Mouse (Mus musculus): Measurements from ENCODE around the gene Gpr6. TPM values are rescaled to one million over a fixed set of nuclear protein-coding genes. Genes with fewer than 3 reads are reported as not detected.

The Gpr6 gene
- not detected in 2 replicates for polyA plus RNA-seq (2016; fragmentation: Nextera tagmentation; extraction: Ambion mirVana)

- no peak within 1 kb of the TSS for H3K4me3 ChIP-seq
- WGBS (ENCODE audit: insufficient replicate concordance) = 6% methylated on average over 23 of the region's 23 CpGs
- peaks cover 60% of the 10 kb centered on the region for H3K27me3 ChIP-seq (replicated peaks)
Observed at GRCm38 (mm10) chr10:41072116-41072515, at the start of gene Gpr6. Gene Gpr6 (minus strand): TSS chr10:41072285.

GRCm38 (mm10) chr10:41100060-41100459, 28.0 kb upstream of the Gpr6 start:
- no peak overlapping the region for H3K4me3 ChIP-seq
- H3K27ac ChIP-seq = no peak overlapping the region
- no peaks in the 10 kb centered on the region for H3K4me1 ChIP-seq
- no peaks in the 10 kb centered on the region for H3K9me3 ChIP-seq (replicated peaks)
- H3K4me2 ChIP-seq = no peak overlapping the region
- 55% methylated on average over 2 of the region's 2 CpGs for WGBS (ENCODE audit: insufficient replicate concordance)
- H3K36me3 ChIP-seq = no peaks in the 10 kb centered on the region
- ATAC-seq = no peak
- no peak overlapping the region for H3K9ac ChIP-seq
- peaks cover 27% of the 10 kb centered on the region; the same call in 1 of the 2 replicates for H3K27me3 ChIP-seq (replicated peaks)

More at GRCm38 (mm10) chr10:41072116-41072515, at the start of gene Gpr6:
- no peak within 1 kb of the TSS for H3K9ac ChIP-seq
- H3K4me1 ChIP-seq = no peaks in the 10 kb centered on the region
- no peak within 1 kb of the TSS for H3K27ac ChIP-seq
- ATAC-seq = no peak
- H3K36me3 ChIP-seq = no peaks in the 10 kb centered on the region
- H3K4me2 ChIP-seq = peak within 1 kb of the TSS; percentile 13; the same call in 1 of the 2 replicates
- H3K9me3 ChIP-seq (replicated peaks) = no peaks in the 10 kb centered on the region

- no peak overlapping the region for H3K4me2 ChIP-seq
- no peak overlapping the region for H3K4me3 ChIP-seq
- no peak overlapping the region for H3K27ac ChIP-seq
- H3K9me3 ChIP-seq (replicated peaks) = no peaks in the 10 kb centered on the region
- no peak overlapping the region for H3K9ac ChIP-seq
- H3K36me3 ChIP-seq = no peaks in the 10 kb centered on the region
- 67% methylated on average over 6 of the region's 6 CpGs for WGBS (ENCODE audit: insufficient replicate concordance)
- ATAC-seq = no peak
- H3K4me1 ChIP-seq = no peaks in the 10 kb centered on the region
- peaks cover 27% of the 10 kb centered on the region; the same call in 1 of the 2 replicates for H3K27me3 ChIP-seq (replicated peaks)
Observed at GRCm38 (mm10) chr10:41098137-41098536, 26.1 kb upstream of the Gpr6 start.

- Histone ChIP-seq H3K27ac (no peak overlapping the region), H3K4me3 (no peak overlapping the region), H3K9me3 (replicated peaks) (no peaks in the 10 kb centered on the region), H3K4me2 (no peak overlapping the region), H3K4me1 (no peaks in the 10 kb centered on the region), H3K27me3 (replicated peaks) (peaks cover 5% of the 10 kb centered on the region; the same call in 1 of the 2 replicates), H3K36me3 (no peaks in the 10 kb centered on the region), H3K9ac (no peak overlapping the region)
- no peak for ATAC-seq
- WGBS (ENCODE audit: insufficient replicate concordance) = 53% methylated on average over 7 of the region's 7 CpGs
Observed at GRCm38 (mm10) chr10:41088852-41089251, 16.8 kb upstream of the Gpr6 start.

- no peaks in the 10 kb centered on the region for H3K9me3 ChIP-seq (replicated peaks)
- peaks cover 57% of the 10 kb centered on the region for H3K27me3 ChIP-seq (replicated peaks)
- H3K9ac ChIP-seq = no peak overlapping the region
- peak overlapping the region; percentile 13; the same call in 1 of the 2 replicates for H3K4me2 ChIP-seq
- no peaks in the 10 kb centered on the region for H3K4me1 ChIP-seq
- no peak for ATAC-seq
- no peak overlapping the region for H3K27ac ChIP-seq
- 5% methylated on average over 11 of the region's 11 CpGs for WGBS (ENCODE audit: insufficient replicate concordance)
- H3K36me3 ChIP-seq = no peaks in the 10 kb centered on the region
- H3K4me3 ChIP-seq = no peak overlapping the region
Observed at GRCm38 (mm10) chr10:41071696-41072095, 389 bp downstream of the Gpr6 start.

- WGBS (ENCODE audit: insufficient replicate concordance) = 7% methylated on average over 68 of the region's 68 CpGs
Observed at GRCm38 (mm10) chr10:41070693-41071651, 1.1 kb downstream of the Gpr6 start.

GRCm38 (mm10) chr10:41060250-41060831, 11.7 kb downstream of the Gpr6 start:
- no peaks in the 10 kb centered on the region for H3K36me3 ChIP-seq
- no peaks in the 10 kb centered on the region for H3K4me1 ChIP-seq
- H3K9me3 ChIP-seq (replicated peaks) = no peaks in the 10 kb centered on the region
- no peak for ATAC-seq
- H3K4me3 ChIP-seq = no peak overlapping the region
- no peak overlapping the region for H3K27ac ChIP-seq
- no peak overlapping the region for H3K9ac ChIP-seq
- H3K4me2 ChIP-seq = no peak overlapping the region
- H3K27me3 ChIP-seq (replicated peaks) = no peaks in the 10 kb centered on the region; the same call in 1 of the 2 replicates
- 57% methylated on average over 4 of the region's 4 CpGs for WGBS (ENCODE audit: insufficient replicate concordance)

More at GRCm38 (mm10) chr10:41070693-41071651, 1.1 kb downstream of the Gpr6 start:
- H3K27ac ChIP-seq = no peak overlapping the region
- H3K27me3 ChIP-seq (replicated peaks) = peaks cover 57% of the 10 kb centered on the region
- peak overlapping the region; percentile 13; the same call in 1 of the 2 replicates for H3K4me2 ChIP-seq
- H3K4me3 ChIP-seq = no peak overlapping the region
- H3K9ac ChIP-seq = no peak overlapping the region
- H3K9me3 ChIP-seq (replicated peaks) = no peaks in the 10 kb centered on the region
- ATAC-seq = no peak
- H3K36me3 ChIP-seq = no peaks in the 10 kb centered on the region
- no peaks in the 10 kb centered on the region for H3K4me1 ChIP-seq

GRCm38 (mm10) chr10:41055581-41055980, 16.5 kb downstream of the Gpr6 start:
- Histone ChIP-seq H3K4me2 (no peak overlapping the region), H3K4me3 (no peak overlapping the region), H3K27me3 (replicated peaks) (no peaks in the 10 kb centered on the region; the same call in 1 of the 2 replicates), H3K4me1 (no peaks in the 10 kb centered on the region), H3K27ac (no peak overlapping the region), H3K36me3 (no peaks in the 10 kb centered on the region), H3K9me3 (replicated peaks) (no peaks in the 10 kb centered on the region), H3K9ac (no peak overlapping the region)
- 67% methylated on average over 9 of the region's 9 CpGs for WGBS (ENCODE audit: insufficient replicate concordance)
- no peak for ATAC-seq

GRCm38 (mm10) chr10:41054005-41054404, 18.1 kb downstream of the Gpr6 start:
- Histone ChIP-seq H3K4me2 (no peak overlapping the region), H3K4me3 (no peak overlapping the region), H3K4me1 (no peaks in the 10 kb centered on the region), H3K27me3 (replicated peaks) (no peaks in the 10 kb centered on the region; the same call in 1 of the 2 replicates), H3K9ac (no peak overlapping the region), H3K27ac (no peak overlapping the region), H3K9me3 (replicated peaks) (no peaks in the 10 kb centered on the region), H3K36me3 (no peaks in the 10 kb centered on the region)
- 50% methylated on average over 5 of the region's 5 CpGs for WGBS (ENCODE audit: insufficient replicate concordance)
- ATAC-seq = no peak

- H3K36me3 ChIP-seq = no peaks in the 10 kb centered on the region
Observed at GRCm38 (mm10) chr10:41042272-41042671, 29.8 kb downstream of the Gpr6 start.

GRCm38 (mm10) chr10:41041478-41041877, 30.6 kb downstream of the Gpr6 start:
- Histone ChIP-seq H3K27me3 (replicated peaks) (no peaks in the 10 kb centered on the region; the same call in 1 of the 2 replicates), H3K4me2 (no peak overlapping the region), H3K27ac (no peak overlapping the region), H3K36me3 (no peaks in the 10 kb centered on the region), H3K9ac (no peak overlapping the region), H3K4me1 (no peaks in the 10 kb centered on the region), H3K9me3 (replicated peaks) (no peaks in the 10 kb centered on the region), H3K4me3 (no peak overlapping the region)
- no peak for ATAC-seq
- WGBS (ENCODE audit: insufficient replicate concordance) = 71% methylated on average over 9 of the region's 9 CpGs

More at GRCm38 (mm10) chr10:41042272-41042671, 29.8 kb downstream of the Gpr6 start:
- H3K9me3 ChIP-seq (replicated peaks) = no peaks in the 10 kb centered on the region
- no peak overlapping the region for H3K9ac ChIP-seq
- no peak overlapping the region for H3K27ac ChIP-seq
- no peaks in the 10 kb centered on the region; the same call in 1 of the 2 replicates for H3K27me3 ChIP-seq (replicated peaks)
- no peak overlapping the region for H3K4me2 ChIP-seq
- no peaks in the 10 kb centered on the region for H3K4me1 ChIP-seq
- no peak overlapping the region for H3K4me3 ChIP-seq
- ATAC-seq = no peak
- WGBS (ENCODE audit: insufficient replicate concordance) = 73% methylated on average over 11 of the region's 11 CpGs

Data from liver, embryonic 12.5 days (tissue).